Mouse (Mus musculus) brown adipose tissue, adult 24 weeks (tissue): Measurements from ENCODE around the gene Knl1. TPM values are rescaled to one million over a fixed set of nuclear protein-coding genes. Genes with fewer than 3 reads are reported as not detected.
"Not testable (repeated sequence)": the region's sequence is repeated elsewhere in the genome, so short reads cannot be mapped to it uniquely, and the experiment has no call there.

ENCODE experiments used
- H3K27ac ChIP-seq: fragments of 200-500 bp; replicated peaks from 2 replicates; pipeline ENCODE4 v1.5.1; 2012; ENCODE audit warnings: low read depth, mild to moderate bottlenecking, low read length
- H3K4me1 ChIP-seq: fragments of 200-500 bp; 2 replicates; pipeline ENCODE4 v1.6.1; 2012; ENCODE audit warnings: low read length, mixed read lengths; ENCODE audit not compliant: control insufficient read depth, insufficient read depth, insufficient read length
- H3K4me3 ChIP-seq: fragments of 200-500 bp; 2 replicates; pipeline ENCODE4 v1.5.1; 2012; ENCODE audit warnings: low read depth, mild to moderate bottlenecking, low read length, moderate library complexity; ENCODE audit not compliant: insufficient read depth
- polyA plus RNA-seq: library from polyadenylated mRNA; stranded (reverse); fragments of >200 nt; gene quantifications from 2 replicates; pipeline ENCODE4 v1.2.4, GENCODE M21; 2012; ENCODE audit not compliant: missing spikeins, insufficient read depth, insufficient read length

Knl1 gene
- not detected in 2 replicates for polyA plus RNA-seq

GRCm38 (mm10) chr2:119046649-119047611, at the start of gene Knl1:
Knl1 (plus strand) TSS chr2:119047119.
- peak within 1 kb of the TSS; percentile 81 for H3K4me3 ChIP-seq

GRCm38 (mm10) chr2:118998115-118998866, 48.6 kb upstream of the Knl1 start:
- no peak overlapping the region for H3K27ac ChIP-seq
- no peaks in the 10 kb centered on the region for H3K4me1 ChIP-seq
- H3K4me3 ChIP-seq: no peak overlapping the region

More at GRCm38 (mm10) chr2:119046649-119047611, at the start of gene Knl1:
- H3K27ac ChIP-seq: peak within 1 kb of the TSS; percentile 98
- H3K4me1 ChIP-seq: no peaks in the 10 kb centered on the region

DNA sequence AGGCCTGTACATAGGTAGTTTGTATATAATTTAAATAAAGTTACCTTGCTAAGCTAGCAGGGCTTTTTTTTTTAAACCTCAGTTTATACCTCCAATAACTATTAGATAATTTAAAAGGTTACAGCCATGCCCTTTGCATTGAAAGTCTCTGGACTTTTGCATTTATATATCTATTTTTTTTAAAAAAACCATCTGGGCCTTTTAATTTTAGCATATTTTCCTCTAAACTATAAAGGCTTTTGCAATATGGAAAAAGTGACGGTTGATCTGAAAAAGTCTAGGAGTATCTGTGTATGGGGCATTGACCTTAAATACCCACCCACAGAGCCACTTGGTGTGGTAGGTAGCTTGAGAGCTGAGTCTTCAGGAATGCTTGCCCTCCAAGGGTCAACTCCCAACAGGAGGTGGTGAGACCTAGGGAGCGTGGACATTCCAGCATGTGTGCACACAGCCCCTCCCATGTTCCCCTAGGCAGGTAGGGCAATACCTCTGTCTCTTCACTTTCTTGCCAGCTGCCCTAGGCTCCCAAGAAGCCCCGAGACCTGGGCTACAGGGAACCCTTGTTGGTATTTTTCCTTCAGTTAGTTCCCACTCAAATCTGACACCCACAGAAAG, 47.8 kb upstream of the Knl1 start:
- Histone ChIP-seq H3K4me1 (no peaks in the 10 kb centered on the region), H3K27ac (no peak overlapping the region), H3K4me3 (no peak overlapping the region)

DNA sequence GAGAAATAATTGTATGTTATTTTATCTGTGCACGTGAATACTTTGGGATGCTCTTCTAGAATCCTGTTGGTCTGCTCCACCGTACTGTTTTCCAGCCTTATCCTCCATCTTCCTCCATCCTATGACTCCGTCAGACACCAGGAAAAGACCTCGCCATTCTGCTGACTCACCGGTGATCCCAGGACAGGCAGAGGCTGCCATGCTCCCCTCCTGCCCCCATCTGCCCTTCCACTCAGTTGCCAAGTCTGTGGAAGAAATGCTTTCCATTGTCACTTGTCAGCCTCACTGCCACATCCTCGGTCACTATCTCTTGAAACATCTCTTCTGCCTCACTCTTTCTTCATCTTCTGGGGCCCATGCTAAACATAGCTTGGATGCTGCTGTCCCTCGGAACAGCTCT, 40.0 kb upstream of the Knl1 start:
- H3K4me3 ChIP-seq: no peak overlapping the region
- no peaks in the 10 kb centered on the region for H3K4me1 ChIP-seq
- H3K27ac ChIP-seq: no peak overlapping the region

GRCm38 (mm10) chr2:119009376-119009775, 37.5 kb upstream of the Knl1 start:
- Histone ChIP-seq H3K27ac (no peak overlapping the region), H3K4me1 (no peaks in the 10 kb centered on the region), H3K4me3 (no peak overlapping the region)

GRCm38 (mm10) chr2:119014989-119015388, 31.9 kb upstream of the Knl1 start:
- H3K4me1 ChIP-seq: no peaks in the 10 kb centered on the region
- no peak overlapping the region for H3K27ac ChIP-seq
- no peak overlapping the region for H3K4me3 ChIP-seq

DNA sequence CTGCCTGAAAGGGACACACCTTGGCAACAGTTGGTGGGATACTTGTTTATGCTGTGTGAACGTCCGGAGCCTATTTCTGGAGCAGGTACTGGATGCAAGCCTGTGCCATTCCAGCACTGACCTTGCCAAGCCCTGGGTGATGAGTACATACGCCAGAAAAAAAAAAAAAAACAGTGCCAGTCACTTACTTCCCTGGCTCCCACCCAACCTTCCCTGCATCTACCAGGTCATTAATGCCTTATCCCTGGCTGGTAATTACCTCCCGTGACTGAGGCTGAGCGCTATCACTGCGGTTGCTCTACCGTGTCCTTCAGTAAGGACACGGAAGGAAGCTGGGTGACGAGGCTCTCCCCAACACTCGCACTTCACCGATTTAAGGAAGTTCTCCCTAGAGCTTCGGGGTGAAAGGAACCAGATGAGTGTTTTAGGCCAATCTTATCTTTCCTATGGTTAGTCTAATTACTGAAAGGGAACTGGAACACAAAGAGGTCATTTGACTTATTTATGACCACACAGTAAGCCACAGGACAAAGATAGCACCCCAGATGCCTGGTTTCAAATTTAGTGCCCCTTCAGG, 31.2 kb upstream of the Knl1 start:
- no peak overlapping the region for H3K4me3 ChIP-seq
- H3K4me1 ChIP-seq: no peaks in the 10 kb centered on the region
- no peak overlapping the region for H3K27ac ChIP-seq

DNA sequence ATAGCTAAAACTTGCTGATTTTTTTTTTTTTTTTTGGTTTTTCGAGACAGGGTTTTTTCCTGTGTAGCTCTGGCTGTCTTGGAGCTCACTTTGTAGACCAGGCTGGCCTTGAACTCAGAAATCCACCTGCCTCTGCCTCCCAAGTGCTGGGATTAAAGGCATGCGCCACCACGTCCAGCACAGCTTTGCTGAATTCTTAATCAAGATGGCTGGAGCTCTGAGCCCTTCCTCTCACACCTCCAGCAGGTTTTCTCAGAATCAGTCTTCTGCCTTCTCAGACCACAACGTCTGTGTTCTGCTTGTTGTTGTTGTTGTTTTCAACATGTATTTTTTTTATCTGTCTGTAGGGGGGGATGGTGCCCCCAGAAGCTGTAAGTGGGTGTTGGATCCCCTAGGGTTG, 30.6 kb upstream of the Knl1 start:
- not testable (repeated sequence) for H3K4me3 ChIP-seq, H3K4me1 ChIP-seq, H3K27ac ChIP-seq

- no peak overlapping the region for H3K27ac ChIP-seq
- H3K4me3 ChIP-seq: no peak overlapping the region
- H3K4me1 ChIP-seq: no peaks in the 10 kb centered on the region
Observed at GRCm38 (mm10) chr2:119017647-119018046, 29.3 kb upstream of the Knl1 start.

GRCm38 (mm10) chr2:119018391-119019122, 28.4 kb upstream of the Knl1 start:
- Histone ChIP-seq H3K4me1 (no peaks in the 10 kb centered on the region), H3K27ac (no peak overlapping the region), H3K4me3 (no peak overlapping the region)

DNA sequence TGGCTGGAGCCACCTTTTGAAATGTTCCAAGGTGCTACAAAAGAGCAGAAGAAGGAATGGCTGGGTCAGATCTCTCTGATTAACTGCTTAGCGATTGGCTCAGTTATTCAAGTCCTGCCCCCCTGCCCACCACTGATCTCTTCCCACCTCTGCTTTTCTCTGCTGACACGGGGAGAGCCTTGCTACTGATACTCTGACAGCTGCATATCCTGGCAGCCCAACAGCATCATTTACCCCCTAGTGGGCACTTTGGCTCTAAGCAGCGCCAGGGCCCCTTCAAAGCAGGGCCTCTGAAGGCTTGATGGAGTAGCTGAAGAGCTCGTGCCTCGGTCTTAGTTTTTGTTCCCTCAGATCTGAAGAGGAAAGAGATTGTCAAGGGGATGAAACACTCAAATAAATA, 27.8 kb upstream of the Knl1 start:
- Histone ChIP-seq H3K27ac (no peak overlapping the region), H3K4me1 (no peaks in the 10 kb centered on the region), H3K4me3 (no peak overlapping the region)

GRCm38 (mm10) chr2:119019538-119019937, 27.4 kb upstream of the Knl1 start:
- no peak overlapping the region for H3K4me3 ChIP-seq
- no peak overlapping the region for H3K27ac ChIP-seq
- no peaks in the 10 kb centered on the region for H3K4me1 ChIP-seq

GRCm38 (mm10) chr2:119023154-119023660, 23.7 kb upstream of the Knl1 start:
- Histone ChIP-seq H3K4me3 (no peak overlapping the region), H3K4me1 (no peaks in the 10 kb centered on the region), H3K27ac (no peak overlapping the region)

DNA sequence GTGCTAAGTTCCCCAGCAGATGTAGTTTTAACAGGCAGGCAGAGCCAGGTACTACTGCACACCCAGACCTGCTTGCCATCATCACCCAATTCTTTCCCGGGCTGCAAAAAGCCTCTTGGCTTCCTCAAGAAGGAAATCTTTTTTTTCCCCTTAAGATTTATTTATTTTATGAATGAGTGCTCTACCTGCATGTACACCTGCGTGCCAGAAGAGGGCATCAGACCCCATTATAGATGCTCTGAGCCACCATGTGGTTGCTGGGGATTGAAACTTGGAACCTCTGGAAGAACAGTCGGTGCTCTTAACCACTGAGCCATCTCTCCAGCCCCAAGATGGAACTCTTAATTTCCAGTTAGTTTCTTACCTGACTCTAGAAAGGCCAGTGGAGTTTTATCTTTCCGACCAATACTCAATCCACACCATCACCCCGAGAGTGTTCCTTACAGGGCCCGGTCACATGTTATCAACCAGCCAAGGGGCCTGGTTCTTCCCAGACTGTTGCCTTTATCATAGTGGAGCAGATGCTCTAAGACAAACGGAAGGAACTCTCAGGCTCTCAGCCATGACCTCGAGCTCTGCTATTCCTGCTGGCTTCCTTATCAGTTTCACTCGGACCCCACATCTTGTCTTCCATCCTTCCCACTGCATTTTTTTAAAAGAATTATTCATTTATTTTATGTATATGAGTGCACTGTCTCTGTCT, 22.2 kb upstream of the Knl1 start:
- H3K4me3 ChIP-seq: no peak overlapping the region
- no peak overlapping the region for H3K27ac ChIP-seq
- no peaks in the 10 kb centered on the region for H3K4me1 ChIP-seq
